Mouse (Mus musculus) lung, postnatal 25 days (tissue): ENCODE data around the gene Ttll12.
A peak's percentile ranks its signal among the peaks of the same experiment; 100 is the strongest.

Source experiments
- DNase-seq: peaks from one replicate; pipeline ENCODE4 v3.0.0; 2022; ENCODE audit warnings: low spot score

The Ttll12 gene

DNA sequence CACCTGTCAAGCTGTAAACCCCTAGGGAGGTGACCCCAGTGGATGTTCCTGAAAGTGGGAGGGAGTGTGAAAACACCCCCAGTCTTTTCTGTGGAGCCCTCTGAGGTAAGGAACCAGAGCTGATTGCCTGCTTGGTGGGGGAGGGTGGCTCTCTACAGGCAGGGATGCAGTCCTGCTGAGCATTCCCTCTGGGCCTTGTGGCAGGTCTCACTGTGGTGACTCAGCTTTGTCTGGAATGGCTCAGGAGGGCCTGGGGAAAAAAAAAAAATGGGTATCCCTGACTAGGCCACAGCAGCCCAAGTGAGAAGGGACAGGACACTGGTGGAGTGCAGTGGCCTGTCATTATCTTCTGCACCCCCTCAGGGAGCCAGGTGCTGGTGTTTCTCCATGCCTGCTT is 1.8 kb downstream of the Ttll12 start:
- DNase-seq: no peak

DNA sequence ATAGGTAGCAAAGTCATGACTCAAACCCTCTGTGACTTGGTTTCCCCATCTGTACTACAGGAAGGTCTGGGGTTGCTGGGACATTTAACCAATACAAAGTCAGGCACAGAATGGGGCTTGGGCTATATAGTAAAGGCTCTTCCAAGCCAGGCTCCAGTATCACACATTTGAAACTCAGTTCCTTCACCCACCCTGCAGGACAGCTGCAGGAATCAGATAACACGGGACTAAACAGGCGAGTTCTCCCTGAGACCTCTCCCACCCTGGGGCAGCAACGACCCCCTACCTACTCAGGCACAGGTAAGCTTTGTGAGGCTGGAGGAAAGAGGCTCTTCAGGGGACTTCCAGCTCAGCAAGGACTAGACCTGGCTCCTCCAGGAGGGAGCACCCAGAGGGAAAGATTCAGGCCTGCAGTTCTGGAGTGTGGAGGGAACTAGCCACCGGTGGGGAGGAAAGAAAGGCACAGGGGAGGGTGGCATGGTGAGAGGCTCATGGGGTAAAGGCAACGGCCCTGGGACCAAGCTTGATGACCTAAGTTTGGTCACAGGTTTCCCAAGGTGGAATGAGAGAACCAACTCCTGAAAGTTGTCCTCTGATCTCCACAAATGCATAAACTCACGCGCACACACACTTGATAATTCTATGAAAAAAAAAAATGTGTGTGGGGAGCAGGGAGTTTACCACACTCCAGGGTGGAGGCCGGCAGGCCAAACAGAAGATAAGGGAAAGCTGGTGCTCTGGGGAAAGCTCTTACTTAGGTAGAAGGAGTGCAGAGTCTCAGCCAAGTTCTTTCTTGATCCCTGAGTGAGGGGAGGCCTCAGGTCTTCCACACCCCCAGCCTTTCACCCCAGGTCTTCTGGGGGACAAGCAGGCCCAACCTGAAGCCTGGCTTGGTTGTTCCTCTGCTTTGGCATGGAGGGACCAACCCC is 2.4 kb downstream of the Ttll12 start:
- DNase-seq: no peak

DNA sequence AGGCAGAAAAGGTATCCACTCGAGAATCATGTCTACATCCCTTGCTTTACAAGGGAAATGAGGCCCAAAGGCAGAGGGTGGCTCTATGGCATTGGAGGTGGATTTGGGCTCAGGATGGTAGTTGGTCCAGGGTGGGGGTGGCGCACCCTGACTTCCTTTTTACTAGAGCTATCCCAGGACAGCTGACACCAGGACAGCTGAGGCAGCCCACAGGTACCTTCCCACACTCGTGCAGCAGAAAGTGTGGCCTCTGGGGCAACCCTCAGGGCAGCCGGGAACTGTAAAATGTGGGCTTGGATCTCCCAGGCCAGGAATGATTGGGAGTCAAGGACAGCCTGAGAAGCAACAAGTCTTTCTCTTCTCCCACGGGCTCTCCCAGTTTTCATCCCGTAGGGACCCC is 3.2 kb downstream of the Ttll12 start:
- no peak for DNase-seq

DNA sequence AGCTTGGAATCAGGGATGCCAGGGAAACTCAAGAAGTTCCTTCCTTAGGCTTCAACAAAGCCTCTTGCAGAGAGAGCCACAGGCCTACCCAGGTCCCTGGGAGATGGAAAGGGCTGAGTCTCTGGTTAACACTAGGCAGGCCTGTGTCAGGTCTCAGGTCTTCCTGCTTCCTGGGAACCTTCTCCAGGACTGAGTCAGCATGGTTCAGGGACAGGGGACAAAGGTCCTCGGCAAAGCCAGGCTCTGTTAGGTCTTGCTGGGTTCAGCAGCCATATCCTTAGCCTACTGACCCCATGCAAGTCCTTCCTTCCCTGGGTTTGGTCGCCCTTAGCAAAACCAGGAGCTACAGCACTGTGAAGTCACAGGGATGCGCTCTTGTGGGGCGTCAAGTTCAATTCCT is 4.1 kb downstream of the Ttll12 start:
- no peak for DNase-seq

DNA sequence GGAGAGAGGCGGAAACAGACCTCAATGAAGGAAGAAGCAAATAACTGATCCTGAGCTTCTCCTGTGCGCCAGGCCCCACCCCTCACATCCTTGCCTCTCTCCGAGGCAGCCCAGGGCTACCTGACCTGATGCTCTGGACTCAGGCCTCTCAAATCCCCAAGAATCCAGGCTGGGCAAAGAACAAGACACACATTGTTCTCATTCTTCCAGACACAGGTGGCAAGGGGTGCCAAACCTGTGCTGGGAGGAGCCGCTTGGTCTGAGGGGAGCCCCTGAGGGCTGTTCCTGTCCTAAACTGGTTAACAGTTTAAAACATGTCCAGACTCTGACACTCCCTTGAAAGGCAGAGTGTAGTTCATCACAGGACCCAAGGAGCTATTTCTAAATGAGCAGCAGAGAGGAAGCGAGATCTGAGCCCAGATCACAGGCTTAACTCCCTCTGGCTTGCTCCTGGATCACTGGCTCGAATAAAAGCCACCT is 10.2 kb downstream of the Ttll12 start:
- DNase-seq: no peak

DNA sequence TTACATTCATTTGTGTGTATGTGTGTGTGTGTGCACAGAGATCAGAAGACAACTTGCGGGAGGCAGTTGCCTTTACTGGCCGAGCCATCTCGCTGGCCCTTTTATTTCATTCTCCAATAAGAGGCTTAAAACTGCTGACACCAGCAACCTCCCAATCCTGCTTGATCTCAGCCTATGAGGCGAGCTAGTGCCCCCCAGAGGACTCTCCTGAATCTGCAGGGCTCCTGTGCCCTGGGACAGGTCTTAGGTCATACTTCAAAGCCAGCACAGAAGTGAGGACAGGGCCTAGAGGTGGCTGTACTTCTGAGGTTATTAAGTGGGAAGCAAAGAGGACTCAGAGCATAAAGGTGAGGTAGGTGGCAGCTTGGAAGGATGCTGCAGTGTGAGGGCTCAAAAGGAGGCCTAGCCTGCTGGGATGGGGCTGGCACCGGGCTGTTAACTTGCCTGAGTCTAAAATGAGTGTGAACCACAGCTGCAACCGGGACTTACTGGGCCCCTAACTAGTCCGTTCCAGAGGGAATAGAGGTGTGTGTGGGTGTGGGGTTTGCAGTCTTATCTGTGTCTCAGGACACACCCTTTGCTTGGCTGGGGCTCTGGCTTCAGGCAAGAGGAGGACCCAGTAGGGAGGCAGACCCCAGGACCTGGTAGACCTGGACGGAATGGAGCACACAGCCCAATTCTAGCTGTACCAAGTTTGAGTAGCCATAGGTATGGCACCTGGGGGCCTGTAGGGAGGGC is 11.4 kb downstream of the Ttll12 start:
- peak; percentile 69 for DNase-seq

DNA sequence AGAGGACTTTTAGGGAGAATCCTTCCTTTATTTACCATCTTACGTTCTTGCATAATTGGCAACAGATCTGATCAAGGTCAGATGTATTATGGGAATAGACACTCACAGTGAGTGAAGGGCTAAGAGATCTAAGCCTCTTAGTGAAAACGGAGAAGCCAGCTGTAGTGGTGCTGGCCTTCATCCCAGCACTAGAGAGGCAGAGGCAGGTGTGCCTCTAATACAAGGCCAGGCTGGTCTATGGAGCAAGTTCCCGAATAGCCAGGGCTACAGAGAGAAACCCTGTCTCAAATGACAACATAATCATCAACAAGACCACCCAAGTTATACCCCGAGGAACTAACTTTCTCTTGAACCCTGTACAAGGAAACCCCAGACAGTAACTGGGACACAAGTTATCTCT is 12.0 kb downstream of the Ttll12 start:
- no peak for DNase-seq

DNA sequence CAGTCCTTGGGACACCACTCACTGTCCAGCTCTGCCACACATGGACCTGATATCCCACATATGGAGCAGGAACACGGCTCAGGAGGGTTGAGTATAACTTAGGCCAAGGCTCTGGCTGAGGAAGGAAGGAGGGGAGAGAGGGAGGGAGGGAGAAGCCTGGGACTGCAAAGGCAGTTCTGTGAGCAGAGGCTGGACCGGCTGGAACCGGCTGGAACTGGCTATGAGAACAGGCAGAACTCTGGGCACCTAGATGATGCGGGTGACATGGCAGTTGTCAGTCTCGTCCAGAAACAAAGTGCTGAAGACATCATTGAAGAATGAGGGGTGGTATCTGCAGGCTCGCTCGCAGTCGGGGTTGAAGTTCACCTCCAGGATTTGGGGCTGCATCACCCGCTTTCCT is 18.3 kb downstream of the Ttll12 start:
- DNase-seq: no peak

DNA sequence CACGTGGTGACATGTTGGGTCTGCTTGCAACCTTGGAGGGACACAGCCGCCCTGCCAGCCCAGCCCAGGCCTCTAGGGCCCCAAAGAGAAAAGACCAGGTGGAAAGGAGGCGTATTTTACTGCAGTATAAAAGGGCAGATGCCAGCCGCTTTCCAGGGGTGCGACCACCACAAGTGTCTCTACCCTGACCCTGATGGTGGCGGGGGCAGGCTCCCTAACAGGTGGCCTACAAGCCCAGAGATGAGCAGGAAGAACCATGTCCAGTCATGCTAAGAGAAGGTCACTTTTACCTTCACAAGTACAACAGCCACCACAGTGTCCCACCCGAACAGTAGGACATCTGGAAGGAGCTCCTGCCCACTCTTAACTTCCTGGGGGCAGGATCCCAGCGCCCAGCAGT is 19.4 kb downstream of the Ttll12 start:
- DNase-seq: no peak

DNA sequence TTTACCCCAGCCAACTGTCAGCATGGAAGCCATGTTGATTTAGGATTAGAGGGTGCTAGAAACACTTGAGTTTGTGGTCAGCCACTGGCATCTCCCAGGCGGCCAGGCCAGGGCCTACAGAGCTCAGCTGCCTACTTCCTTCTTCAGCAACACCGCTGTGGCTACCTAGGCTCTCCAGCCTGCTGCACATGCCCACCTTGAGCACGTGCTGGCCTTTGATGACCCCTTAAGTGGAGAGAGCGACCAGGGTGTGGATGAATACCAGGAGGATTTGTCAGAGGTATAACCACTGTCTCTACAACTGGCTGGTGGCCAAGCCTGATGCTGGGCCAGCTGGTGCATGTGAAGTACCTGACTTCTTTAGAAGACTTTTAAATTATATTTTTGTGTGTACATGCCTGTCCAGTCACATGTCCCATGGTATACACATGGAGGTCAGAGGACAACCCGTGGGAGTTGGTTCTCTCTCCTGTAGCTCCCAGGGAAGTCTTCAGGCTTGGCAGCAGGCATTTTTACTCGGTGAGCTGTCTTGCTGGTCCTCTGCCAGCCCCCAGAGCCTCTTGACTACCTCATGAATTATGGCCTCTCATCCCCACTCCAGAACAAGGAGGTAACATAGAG is 20.1 kb downstream of the Ttll12 start:
- peak; percentile 73 for DNase-seq

DNA sequence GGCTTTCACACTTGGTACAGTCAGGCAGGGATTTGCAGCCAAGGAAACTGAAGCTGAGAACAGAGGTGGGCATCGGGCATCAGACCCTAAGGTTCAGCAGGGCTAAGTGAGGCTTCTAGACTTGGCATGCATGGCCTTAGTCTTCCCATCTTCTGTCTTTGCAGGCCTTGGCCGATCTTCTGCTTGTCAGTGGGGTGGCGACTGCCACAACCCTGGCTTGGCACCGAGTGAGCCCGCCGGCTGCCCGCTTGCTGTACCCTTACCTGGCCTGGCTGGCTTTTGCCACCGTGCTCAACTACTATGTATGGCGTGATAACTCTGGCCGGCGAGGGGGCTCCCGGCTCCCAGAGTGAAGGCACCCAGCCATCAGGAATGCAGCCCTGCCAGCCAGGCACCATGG is 21.4 kb downstream of the Ttll12 start:
- DNase-seq: no peak

DNA sequence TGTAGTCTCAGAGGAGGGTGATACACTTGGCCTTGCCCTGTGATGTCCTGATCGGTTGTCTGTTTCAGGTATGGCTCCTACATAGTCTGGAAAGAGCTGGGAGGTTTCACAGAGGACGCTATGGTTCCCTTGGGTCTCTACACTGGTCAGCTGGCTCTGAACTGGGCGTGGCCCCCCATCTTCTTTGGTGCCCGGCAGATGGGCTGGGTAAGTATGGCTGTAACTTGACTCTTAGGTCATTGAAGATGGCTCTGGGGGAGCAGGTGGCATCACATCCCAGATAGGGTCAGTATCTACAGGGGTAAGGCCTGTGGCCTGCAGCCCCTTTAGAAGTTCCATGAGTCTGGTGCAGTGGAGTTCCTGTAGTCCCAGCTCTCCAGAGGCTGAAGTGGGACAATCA is 22.8 kb downstream of the Ttll12 start:
- DNase-seq: no peak

DNA sequence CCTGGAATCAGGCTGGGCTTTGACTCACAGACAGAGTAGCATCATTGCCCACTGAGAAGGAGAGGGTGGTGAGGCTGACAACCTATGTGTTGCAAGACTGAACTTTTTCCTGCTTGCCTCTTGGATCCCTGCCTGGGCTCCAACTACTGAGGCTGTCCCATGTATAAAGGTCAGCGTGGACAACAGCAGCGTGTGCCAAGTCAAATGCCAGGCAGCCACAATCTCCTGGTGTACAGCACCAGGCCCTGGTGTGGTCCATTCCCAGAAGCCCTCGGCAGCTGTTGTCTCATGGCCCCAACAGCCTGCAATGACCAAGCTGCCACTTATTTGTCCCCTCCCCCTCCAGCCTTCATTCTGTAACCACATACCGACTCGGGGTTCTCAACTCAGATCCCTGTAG is 23.3 kb downstream of the Ttll12 start:
- DNase-seq: peak; percentile 26

DNA sequence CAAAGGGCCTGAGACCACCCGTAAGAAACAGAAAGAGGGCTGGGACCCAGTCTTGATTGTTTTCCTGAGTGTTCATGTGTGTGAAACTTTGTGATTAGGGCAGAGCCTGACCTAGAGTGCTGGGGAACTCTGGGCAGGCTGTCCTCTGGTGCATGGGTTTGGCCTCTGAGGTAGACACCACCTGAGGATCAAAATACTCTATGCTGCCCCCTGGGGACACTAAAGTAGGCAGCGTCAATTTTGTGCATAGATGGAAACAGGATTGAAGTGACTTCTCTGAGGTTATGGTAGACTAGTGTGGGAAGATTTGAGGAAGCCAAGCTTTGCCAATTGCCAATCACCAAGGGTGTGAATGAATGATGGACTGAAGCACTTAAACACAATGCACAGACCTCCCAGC is 24.3 kb downstream of the Ttll12 start:
- DNase-seq: no peak

DNA sequence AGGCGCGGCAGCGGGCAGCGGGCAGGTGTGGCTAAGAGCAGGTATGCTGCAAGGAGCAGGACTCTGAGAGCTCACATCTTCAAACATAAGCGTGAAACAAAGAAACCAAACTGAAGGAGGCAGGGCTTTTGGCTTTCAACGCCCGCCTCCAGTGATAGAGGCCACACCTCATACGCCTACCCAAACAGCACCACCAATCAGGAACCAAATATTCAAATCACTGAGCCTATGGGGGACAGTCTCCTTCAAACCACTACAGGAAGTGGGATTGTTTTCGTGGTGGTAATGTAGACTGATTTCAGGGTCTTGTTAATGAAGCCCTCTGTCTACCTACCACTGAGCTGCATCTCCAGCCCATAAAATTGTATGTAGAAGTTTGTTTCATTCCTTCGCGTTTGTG is 25.3 kb downstream of the Ttll12 start:
- DNase-seq: no peak

DNA sequence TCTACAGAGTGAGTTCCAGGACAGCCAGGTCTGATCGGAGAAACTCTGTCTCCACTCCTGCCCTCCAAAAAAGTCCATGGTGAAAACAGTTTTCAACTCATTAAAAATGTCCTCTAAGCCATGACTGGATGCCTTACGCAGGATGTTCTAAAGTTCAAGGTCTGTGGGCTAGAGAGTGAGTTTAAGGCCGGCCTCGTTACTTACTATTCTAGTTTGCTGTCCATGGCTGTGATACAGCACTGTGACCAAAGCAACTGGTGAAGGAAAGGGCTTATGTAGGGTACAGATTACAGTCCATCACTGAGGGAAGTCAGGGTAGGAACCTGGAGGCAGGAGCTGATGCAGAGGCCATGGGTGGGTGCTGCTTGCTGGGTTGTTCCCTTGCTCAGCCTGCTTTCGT is 26.4 kb downstream of the Ttll12 start:
- no peak for DNase-seq

DNA sequence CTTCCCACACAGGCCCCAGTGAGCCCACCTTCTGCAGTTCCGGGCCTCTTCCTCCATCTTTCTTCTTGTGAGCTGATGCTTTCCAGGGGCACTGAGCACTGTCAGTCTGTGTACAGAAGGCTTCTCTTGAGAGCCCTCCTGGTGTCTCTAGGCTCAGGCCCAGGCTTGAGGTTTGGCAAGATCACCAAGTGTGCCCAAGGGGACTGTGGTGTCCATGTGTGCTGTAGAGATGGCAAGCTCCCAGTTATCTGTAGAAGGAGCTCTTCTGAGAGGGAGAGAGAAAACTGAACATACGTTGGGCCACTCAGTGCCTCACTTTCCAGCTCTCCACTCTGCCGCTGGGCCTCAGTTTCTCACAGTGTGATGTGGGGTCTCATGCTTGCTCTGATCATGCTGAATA is 27.2 kb downstream of the Ttll12 start:
- no peak for DNase-seq

DNA sequence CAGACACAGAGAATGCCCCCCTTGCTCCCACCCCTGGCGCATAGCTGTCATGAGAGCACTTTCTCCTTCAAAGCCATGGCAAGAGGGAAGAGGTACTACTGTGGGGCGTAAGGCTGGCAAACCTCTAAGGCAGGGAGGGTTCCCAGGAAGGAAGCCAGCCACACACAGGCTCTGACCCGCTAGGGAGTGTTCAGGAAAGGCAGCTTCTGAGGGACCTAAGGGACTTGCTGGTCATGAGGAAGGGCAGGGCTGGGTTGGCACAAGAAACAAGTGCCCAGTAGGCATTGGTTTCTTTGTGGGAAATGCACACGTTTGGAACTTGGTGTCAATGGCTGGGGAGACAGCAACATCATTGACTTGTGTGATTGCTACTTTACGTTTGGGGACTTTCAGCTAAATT is 29.0 kb downstream of the Ttll12 start:
- peak; percentile 26 for DNase-seq

DNA sequence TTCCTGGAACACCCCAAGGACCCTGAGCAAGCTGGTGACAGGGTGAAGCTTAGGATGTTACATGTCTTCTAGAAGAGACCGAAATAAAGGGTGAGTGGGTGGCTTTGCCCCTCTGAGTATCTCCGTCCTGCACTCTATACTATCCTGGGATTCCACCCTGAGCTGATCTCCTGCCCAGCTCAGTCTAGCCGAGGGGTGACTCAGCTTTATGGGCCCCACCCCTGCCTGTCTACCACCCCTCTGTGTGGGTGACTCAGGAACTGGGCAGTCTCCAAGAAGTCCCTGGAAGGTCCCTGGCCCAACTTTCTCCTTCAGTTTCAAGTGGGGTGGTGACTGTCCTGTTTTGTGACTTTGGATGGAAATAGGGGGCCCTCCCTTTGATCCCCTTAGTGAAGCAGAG is 29.5 kb downstream of the Ttll12 start:
- peak; percentile 43 for DNase-seq

DNA sequence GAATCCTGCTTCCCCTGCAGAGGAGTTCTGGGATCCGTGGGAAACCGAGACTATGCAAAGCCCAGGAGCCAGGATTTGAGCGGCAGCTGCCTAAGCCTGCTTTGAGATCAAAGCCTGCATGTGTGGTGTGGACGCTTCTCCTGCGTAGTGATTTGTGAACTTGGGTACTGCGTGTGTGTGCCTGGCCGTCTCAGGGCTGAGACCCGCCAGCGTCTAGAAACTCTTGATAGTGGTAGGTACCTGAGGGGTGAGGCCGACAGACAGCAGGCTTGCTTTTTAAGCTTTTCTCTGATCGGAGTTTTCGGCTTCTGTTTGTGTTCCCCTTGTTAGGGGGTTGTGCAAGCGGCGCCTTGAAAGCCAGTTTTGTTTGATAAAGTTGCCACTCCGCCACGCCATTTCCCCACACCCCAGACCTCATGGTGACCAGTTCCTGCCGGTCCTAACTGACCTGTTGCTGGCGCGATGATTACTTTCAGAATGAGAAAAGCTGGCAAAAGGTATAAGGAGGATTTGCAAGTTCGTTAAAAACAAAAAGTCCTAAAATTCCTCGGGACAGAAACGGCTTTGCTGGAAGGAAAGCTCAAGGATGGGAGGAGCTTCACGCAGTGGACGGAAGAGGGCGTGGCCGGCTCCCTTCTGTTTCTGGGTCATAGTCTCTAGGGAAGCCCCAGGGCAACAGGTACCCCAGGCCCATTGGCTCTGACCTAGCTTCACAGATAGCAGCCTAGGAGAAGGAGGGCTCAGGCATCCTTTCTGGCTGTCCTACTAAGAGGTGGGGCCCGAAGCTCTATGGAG is 30.9 kb downstream of the Ttll12 start:
- peak; percentile 53 for DNase-seq

DNA sequence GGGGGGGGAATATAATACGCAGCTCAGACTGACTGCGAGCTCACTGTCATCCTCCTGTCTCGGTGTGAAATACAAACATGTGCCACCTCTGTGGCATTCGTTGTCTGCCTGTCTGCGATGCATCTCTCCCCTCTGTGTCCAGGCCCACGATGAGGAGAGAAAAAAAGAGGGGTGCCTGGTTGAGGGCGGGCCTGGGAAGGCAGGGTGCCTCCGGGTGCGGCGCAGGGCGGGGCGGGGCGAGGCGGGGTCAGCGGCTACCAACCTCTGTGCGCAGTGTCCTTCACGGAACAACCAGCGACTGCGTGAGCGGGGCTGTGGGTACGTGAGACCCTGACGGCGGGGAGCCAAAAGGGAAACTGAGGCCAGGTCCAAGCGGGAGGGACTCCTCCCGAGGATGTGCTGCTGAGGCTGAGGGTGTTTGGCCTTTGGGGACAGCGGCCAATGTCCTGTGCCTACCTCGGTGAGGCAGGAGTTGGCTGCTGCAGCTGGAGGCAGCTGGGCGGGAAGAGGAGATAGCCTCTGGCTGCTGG is 31.6 kb downstream of the Ttll12 start, which contains the start of the genes Tspo and Mcat:
Gene Tspo, plus strand, starts transcription at position 266 of the 530 bp plus-strand sequence.
Gene Mcat, minus strand, starts transcription at position 461 of the 530 bp plus-strand sequence.
- DNase-seq: peak; percentile 78
